Mouse (Mus musculus): ENCODE results near the gene Samd8. TPM values are rescaled to one million over a fixed set of nuclear protein-coding genes. Genes with fewer than 3 reads are reported as not detected.

Samd8 gene
- polyA plus RNA-seq, 1 experiment from 2014 or later = 8.1 TPM

DNA sequence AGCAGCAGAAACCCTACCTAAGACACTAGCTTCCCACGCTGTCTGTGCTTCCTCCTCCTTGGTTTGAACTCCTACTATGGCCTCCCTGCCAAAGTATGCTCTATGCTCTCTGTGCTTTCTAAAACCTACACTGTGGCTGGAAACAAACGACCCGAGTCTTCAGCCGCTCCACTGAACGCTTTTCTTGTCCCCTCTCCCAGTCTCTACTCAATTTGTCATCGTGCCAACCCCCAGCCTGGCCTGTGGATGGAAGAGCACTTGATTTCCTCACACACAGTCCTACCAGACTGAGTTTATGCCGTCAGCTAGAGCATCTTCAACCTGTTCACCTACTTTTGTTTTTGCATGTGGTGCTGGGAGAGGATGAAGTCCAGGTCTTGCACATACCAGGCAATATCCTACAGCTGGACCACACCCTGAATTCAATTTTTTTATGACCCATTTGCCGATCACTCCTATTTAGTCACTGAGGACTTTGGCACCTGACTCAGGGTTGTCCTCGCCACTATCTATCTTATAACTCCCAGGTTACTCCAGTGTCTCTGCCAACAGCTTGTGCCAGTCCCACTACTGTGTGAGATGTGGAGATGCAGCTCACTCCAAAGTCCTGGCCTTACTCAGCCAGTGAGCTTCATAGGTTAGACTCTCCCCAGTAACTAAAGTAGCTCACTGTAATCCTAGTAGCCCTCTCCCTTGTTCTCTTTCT lies 75.6 kb downstream of the Samd8 start:
- H3K4me2 ChIP-seq (ENCODE audit: low read length) = no peak overlapping the region
- ATAC-seq (replicated peaks; ENCODE audit: low FRiP score, low read depth) = no peak
- 54% methylated on average over 9 of the region's 9 CpGs for WGBS

DNA sequence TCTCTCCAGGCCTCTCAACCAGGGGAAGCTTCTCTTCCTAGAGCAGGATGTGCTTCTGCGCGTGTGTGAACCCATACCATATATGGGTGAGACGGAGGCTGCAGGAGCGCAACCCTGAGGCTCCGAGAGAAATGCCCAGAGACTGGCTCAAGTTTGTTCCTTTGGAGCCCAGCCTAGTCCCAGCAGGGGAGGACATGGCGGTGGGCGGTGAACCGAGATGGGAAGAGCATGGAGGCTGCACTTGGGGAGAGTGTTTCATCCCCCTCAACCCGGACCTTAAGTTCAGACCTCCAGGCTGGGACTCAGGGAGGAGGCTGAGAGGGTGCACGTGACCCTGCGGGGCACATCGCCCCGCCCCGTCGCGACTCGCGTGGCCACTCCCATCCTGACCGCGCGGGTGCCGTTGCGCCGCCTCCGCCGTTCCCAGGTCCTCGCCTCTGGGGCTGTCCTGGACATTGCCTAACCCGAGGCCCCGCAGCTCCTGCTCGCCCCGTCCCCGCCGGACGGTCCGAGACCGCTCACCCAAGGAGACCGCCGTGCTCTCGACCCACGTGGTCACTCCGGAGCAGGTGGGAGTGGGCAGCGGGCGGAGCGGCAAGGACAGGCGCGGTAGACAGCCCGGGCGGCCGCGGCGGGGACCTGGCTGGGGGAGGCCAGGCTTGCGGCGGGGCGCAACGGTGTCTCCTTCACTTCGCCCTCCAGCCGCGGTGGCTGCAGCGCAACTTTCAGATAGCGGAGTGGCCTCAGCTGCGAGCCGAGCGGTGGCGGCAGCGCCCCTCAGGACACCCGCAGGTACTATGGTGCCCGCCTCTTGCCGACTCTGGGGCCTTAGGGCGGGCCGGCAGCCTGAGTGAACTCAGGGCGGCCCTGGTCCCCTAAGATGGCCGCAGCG lies 80.8 kb downstream of the Samd8 start:
- H3K36me3 ChIP-seq (ENCODE audit: insufficient read depth, low read length) = peaks cover 11% of the 10 kb centered on the region
- no peaks in the 10 kb centered on the region for H3K27me3 ChIP-seq (ENCODE audit: insufficient read depth, low read length)
- ATAC-seq (replicated peaks; ENCODE audit: low FRiP score, low read depth) (peak; percentile 98), DNase-seq (ENCODE audit: low spot score) (peak; percentile 97)
- 0 out of 2 replicates have a peak, but pooled peaks have one; percentile 19 for TF ChIP-seq CTCF (IDR thresholded peaks at IDR 0.05; ENCODE audit: low read depth)
- no peaks in the 10 kb centered on the region for H3K9me3 ChIP-seq (replicated peaks; ENCODE audit: low read length)
- peak overlapping the region; percentile 92 for H3K9ac ChIP-seq (ENCODE audit: low read depth, low read length)
- WGBS = under 1% methylated on average over 72 of the region's 73 CpGs
- H3K4me2 ChIP-seq (ENCODE audit: low read length) = peak overlapping the region; percentile 81
- H3K4me1 ChIP-seq (replicated peaks; ENCODE audit: insufficient read depth, low read length) = peaks cover 23% of the 10 kb centered on the region
- H3K4me3 ChIP-seq (replicated peaks; ENCODE audit: low read depth, low read length) = peak overlapping the region; percentile 96
- H3K27ac ChIP-seq = peak overlapping the region; percentile 95

More for the DNA sequence above, 75.6 kb downstream of the Samd8 start:
- no peak for TF ChIP-seq CTCF (IDR thresholded peaks at IDR 0.05; ENCODE audit: low read depth)
- no peaks in the 10 kb centered on the region for H3K9me3 ChIP-seq (replicated peaks; ENCODE audit: low read length)
- H3K4me3 ChIP-seq (replicated peaks; ENCODE audit: low read depth, low read length) = no peak overlapping the region
- peaks cover 24% of the 10 kb centered on the region; the same call in 1 of the 2 replicates for H3K4me1 ChIP-seq (replicated peaks; ENCODE audit: insufficient read depth, low read length)
- H3K9ac ChIP-seq (ENCODE audit: low read depth, low read length) = no peak overlapping the region
- DNase-seq (ENCODE audit: low spot score) = peak; percentile 46
- H3K27ac ChIP-seq = no peak overlapping the region
- no peaks in the 10 kb centered on the region for H3K36me3 ChIP-seq (ENCODE audit: insufficient read depth, low read length)
- H3K27me3 ChIP-seq (ENCODE audit: insufficient read depth, low read length) = no peaks in the 10 kb centered on the region

DNA sequence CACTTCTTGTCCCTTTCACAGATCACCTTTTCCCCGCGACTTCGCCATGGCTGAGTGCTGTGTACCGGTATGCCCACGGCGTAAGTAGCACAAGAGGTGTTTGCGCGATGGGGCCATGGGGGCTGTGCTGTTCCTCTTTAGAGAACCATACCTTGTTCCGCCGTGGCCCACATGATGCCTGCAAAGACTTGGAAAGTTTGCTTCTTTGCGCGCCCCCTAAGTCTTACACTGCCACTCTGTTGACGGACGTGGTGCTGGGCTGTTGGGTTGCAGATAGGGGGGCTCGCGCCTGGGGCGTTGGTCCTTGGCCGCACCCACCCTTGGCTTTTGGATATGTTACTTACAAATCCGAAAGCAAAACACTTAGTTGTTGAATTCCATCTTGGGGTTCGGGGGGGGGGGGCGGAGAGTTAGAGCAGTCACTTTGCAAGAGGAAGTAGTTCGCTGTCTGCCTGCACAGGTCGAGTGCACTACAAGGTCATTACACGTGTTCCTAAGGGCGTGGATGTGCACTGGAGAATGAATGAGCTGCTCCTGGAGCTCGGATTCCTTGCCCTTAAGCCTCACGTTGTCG lies 81.6 kb downstream of the Samd8 start:
- Histone ChIP-seq H3K4me1 (replicated peaks; ENCODE audit: insufficient read depth, low read length) (peaks cover 21% of the 10 kb centered on the region), H3K9ac (ENCODE audit: low read depth, low read length) (peak overlapping the region; percentile 92), H3K36me3 (ENCODE audit: insufficient read depth, low read length) (peaks cover 15% of the 10 kb centered on the region), H3K9me3 (replicated peaks; ENCODE audit: low read length) (no peaks in the 10 kb centered on the region), H3K27me3 (ENCODE audit: insufficient read depth, low read length) (no peaks in the 10 kb centered on the region), H3K27ac (peak overlapping the region; percentile 95), H3K4me2 (ENCODE audit: low read length) (peak overlapping the region; percentile 81), H3K4me3 (replicated peaks; ENCODE audit: low read depth, low read length) (peak overlapping the region; percentile 96)
- DNase-seq (ENCODE audit: low spot score) (peak; percentile 51), ATAC-seq (replicated peaks; ENCODE audit: low FRiP score, low read depth) (no peak; the same call in 1 of the 2 replicates)
- WGBS = under 1% methylated on average over 28 of the region's 28 CpGs
- TF ChIP-seq CTCF (IDR thresholded peaks at IDR 0.05; ENCODE audit: low read depth) = no peak

DNA sequence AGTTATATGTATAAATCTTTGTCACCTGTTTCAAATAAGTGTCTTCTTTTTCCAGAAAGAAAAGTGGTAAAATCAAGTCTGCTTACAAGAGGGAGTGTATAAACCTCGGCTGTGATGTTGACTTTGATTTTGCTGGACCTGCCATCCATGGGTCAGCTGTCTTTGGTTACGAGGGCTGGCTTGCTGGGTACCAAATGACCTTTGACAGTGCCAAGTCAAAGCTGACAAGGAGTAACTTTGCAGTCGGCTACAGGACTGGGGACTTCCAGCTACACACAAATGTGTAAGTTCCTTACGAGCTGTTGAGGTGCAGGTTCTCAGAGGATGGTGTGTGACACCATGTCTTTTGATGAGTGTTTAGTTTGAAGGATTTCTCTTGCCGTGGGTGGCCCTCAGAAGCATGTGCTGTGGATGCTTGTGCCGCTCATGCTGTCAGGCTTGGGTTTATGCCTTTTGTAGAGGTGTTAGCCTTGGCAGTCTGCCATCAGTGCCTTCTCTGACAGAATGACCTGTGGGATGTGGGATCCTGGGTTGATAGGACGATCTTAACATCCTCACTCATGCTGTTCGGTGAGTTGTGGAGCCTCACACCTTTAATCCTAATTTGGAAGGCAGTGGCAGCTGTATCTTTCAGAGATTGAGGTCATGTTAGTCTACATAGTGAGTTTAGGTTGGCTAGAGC lies 88.1 kb downstream of the Samd8 start:
- Histone ChIP-seq H3K9me3 (replicated peaks; ENCODE audit: low read length) (no peaks in the 10 kb centered on the region), H3K27ac (no peak overlapping the region), H3K4me3 (replicated peaks; ENCODE audit: low read depth, low read length) (no peak overlapping the region), H3K9ac (ENCODE audit: low read depth, low read length) (no peak overlapping the region), H3K36me3 (ENCODE audit: insufficient read depth, low read length) (peaks cover 65% of the 10 kb centered on the region), H3K4me1 (replicated peaks; ENCODE audit: insufficient read depth, low read length) (0 out of 2 replicates have a peak, but pooled peaks cover 2% of the 10 kb centered on the region), H3K27me3 (ENCODE audit: insufficient read depth, low read length) (no peaks in the 10 kb centered on the region), H3K4me2 (ENCODE audit: low read length) (no peak overlapping the region)
- WGBS = 60% methylated on average over 8 of the region's 8 CpGs
- no peak for TF ChIP-seq CTCF (IDR thresholded peaks at IDR 0.05; ENCODE audit: low read depth)
- ATAC-seq (replicated peaks; ENCODE audit: low FRiP score, low read depth) (no peak), DNase-seq (ENCODE audit: low spot score) (no peak)

DNA sequence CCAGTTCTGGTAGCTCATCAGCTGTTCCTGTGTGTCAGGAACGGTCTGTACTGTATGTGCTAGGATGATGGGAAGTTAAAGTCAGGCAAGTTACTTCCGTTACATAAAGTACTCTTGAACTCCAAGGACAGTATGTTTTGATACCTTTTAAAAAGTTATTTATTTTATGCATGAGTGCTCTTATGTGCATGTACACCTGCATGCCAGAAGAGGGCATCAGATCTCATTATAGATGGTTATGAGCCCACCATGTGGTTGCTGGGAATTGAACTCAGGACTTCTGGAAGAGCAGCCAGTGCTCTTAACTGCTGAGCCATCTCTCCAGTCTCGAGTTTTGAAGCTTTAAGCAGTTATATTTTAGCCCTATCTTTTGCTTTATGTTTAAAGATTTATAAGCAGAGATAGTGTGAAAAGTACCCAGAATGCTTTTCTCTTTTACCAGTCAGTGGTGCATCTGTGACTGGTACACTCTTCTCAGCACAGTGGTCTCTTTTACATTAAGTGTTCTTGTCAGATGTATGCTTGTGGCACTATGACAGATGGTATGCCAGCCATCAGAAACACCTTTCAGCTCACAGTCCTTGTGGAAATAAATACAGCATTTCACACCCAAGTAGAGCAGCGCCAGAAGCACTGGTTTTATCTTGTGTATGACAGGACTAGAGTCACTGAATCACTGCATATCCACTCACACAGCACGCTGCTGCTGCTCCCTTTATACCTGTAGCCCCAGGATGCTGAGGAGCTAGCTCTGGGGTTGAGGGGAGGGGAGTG lies 91.7 kb downstream of the Samd8 start:
- DNase-seq (ENCODE audit: low spot score) (no peak), ATAC-seq (replicated peaks; ENCODE audit: low FRiP score, low read depth) (no peak)
- H3K4me2 ChIP-seq (ENCODE audit: low read length) = no peak overlapping the region
- H3K4me3 ChIP-seq (replicated peaks; ENCODE audit: low read depth, low read length) = no peak overlapping the region
- H3K9ac ChIP-seq (ENCODE audit: low read depth, low read length) = no peak overlapping the region
- H3K9me3 ChIP-seq (replicated peaks; ENCODE audit: low read length) = no peaks in the 10 kb centered on the region
- H3K27me3 ChIP-seq (ENCODE audit: insufficient read depth, low read length) = no peaks in the 10 kb centered on the region
- WGBS = 92% methylated on average over 5 of the region's 5 CpGs
- 0 out of 2 replicates have a peak, but pooled peaks cover 1% of the 10 kb centered on the region for H3K4me1 ChIP-seq (replicated peaks; ENCODE audit: insufficient read depth, low read length)
- no peak overlapping the region for H3K27ac ChIP-seq
- TF ChIP-seq CTCF (IDR thresholded peaks at IDR 0.05; ENCODE audit: low read depth) = peak; percentile 48
- peaks cover 77% of the 10 kb centered on the region for H3K36me3 ChIP-seq (ENCODE audit: insufficient read depth, low read length)

All from kidney, postnatal 0 days (tissue).